Mouse (Mus musculus) hindbrain, embryonic 15.5 days (tissue): ENCODE measurements around the gene Robo1. TPM values are rescaled to one million over a fixed set of nuclear protein-coding genes. Genes with fewer than 3 reads are reported as not detected.

Experiments
- ATAC-seq: fragments of 200-750 bp; cut with Nextera tagmentation; 2 replicates; pipeline ENCODE4 v1.8.0; 2017; ENCODE audit warnings: low read depth, moderate number of reproducible peaks, moderate TSS enrichment; ENCODE audit not compliant: low FRiP score
- H3K27ac ChIP-seq: fragments of 300-500 bp; sonication (generic); replicated peaks from 2 replicates; pipeline ENCODE4 v1.5.1; 2015; ENCODE audit warnings: mild to moderate bottlenecking, inconsistent platforms
- H3K27me3 ChIP-seq: fragments of 300-500 bp; sonication (generic); 2 replicates; pipeline ENCODE4 v1.6.1; 2015; ENCODE audit warnings: control low read depth, inconsistent platforms
- H3K36me3 ChIP-seq: fragments of 300-500 bp; sonication (generic); 2 replicates; pipeline ENCODE4 v1.6.1; 2015; ENCODE audit warnings: control low read depth, inconsistent platforms
- H3K4me1 ChIP-seq: fragments of 300-500 bp; sonication (generic); replicated peaks from 2 replicates; pipeline ENCODE4 v1.6.1; 2015; ENCODE audit warnings: control low read depth, inconsistent platforms
- H3K4me2 ChIP-seq: fragments of 300-500 bp; sonication (generic); 2 replicates; pipeline ENCODE4 v1.6.1; 2015; ENCODE audit warnings: moderate library complexity, mild to moderate bottlenecking, inconsistent platforms
- H3K4me3 ChIP-seq: fragments of 300-500 bp; sonication (generic); 2 replicates; pipeline ENCODE4 v1.5.1; 2015; ENCODE audit warnings: mild to moderate bottlenecking, inconsistent platforms
- H3K9ac ChIP-seq: fragments of 300-500 bp; sonication (generic); 2 replicates; pipeline ENCODE4 v1.6.1; 2015; ENCODE audit warnings: inconsistent platforms
- H3K9me3 ChIP-seq: fragments of 300-500 bp; sonication (generic); 2 replicates; pipeline ENCODE4 v1.6.1; 2016; ENCODE audit warnings: control low read depth, inconsistent platforms
- WGBS: fragments of 180-500 bp; shearing (Covaris S2); methylation state at CpG from one replicate; pipeline ENCODE4 v1.1.7; 2015; 5-methylcytosine and 5-hydroxymethylcytosine counted together
- polyA plus RNA-seq: library from polyadenylated mRNA; unstranded; fragments of >200 nt; fragmentation: Nextera tagmentation; extraction: Ambion mirVana; gene quantifications from 2 replicates; pipeline ENCODE4 v1.2.1, GENCODE M21; 2015

Gene Robo1
- polyA plus RNA-seq, 1 experiment from 2014 or later: 33.1 TPM

DNA sequence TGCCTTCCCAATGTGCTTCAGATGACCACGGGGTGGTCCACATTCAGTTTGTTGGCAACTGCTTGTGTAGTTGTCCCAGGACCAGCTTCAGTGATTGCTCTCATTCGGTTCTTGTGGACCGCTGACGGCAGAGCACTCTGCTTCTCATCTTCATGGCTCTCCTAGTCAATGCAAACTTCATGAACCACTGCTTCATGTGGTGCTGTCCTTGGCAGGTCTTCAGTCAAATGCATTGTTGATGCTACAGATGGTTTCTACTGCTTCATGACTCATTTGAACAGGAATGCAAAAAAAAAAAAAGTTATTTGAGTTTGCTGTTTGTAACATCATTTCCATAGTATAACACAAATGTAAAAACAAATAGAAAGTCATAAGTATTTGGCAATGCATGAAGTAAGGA, 636.3 kb downstream of the Robo1 start:
- no peak for ATAC-seq
- Histone ChIP-seq H3K4me2 (no peak overlapping the region), H3K9me3 (no peaks in the 10 kb centered on the region), H3K27ac (no peak overlapping the region), H3K4me1 (0 out of 2 replicates have a peak, but pooled peaks cover 5% of the 10 kb centered on the region), H3K27me3 (no peaks in the 10 kb centered on the region), H3K9ac (no peak overlapping the region), H3K36me3 (no peaks in the 10 kb centered on the region), H3K4me3 (no peak overlapping the region)
- WGBS: 97% methylated on average over 4 of the region's 4 CpGs

DNA sequence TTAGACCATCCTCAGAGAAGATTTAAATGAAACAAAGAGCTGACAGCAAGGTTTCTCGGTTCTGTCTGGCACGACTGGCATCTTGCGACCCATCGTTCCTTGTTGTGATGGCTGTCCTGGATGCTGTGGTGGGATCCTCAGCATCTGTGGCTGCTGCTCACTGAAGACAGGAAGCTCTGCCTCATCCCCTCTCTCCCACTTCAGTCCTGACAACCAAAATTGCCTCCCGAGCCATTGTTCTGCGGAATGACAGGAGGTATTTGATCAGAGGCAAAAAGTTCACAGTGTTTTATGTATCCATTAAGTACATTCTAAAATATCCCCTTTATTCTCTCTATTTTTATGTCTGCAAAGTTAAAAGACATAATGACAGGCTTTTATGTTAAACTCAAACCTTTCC, 643.9 kb downstream of the Robo1 start:
- no peaks in the 10 kb centered on the region for H3K9me3 ChIP-seq
- no peaks in the 10 kb centered on the region for H3K27me3 ChIP-seq
- WGBS: 53% methylated on average over 6 of the region's 6 CpGs
- H3K36me3 ChIP-seq: no peaks in the 10 kb centered on the region
- no peak overlapping the region for H3K4me2 ChIP-seq
- no peak overlapping the region for H3K27ac ChIP-seq
- H3K4me3 ChIP-seq: no peak overlapping the region
- no peak overlapping the region for H3K9ac ChIP-seq
- no peak for ATAC-seq
- no peaks in the 10 kb centered on the region for H3K4me1 ChIP-seq

DNA sequence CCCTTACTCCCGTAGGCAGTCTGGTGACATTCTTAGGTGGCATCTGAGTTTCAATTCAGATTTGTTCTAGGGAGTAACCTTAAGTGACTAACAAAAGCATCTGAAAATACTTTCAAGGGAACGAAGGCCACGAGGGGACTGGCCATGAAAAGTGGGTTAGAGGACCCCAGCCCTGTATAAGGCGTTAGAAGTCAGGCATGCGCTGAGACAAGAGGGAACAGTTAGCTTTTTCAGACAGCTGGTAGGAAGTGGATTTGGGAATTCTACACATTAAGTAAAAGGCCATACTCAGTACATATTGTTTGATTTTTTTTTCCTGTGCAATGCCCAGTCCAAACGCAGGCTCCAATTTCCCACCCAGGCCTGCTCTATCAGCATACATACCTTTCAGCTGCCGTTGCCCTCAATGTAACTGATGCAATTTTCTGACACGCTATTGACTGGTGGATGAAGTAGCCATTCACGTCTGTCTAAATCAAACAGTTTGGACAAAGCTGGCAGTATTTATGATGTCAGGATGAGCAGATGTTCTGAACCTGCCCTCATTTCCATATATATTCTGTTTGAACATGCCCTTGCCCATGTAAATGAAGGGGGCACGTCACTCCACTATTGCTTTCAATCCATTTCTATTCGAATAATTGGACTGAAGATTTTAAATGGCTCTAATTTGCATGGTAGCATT, 651.1 kb downstream of the Robo1 start:
- H3K4me2 ChIP-seq: no peak overlapping the region
- H3K9me3 ChIP-seq: no peaks in the 10 kb centered on the region
- WGBS: 44% methylated on average over 11 of the region's 11 CpGs
- no peak for ATAC-seq
- H3K36me3 ChIP-seq: peaks cover 5% of the 10 kb centered on the region; the same call in 1 of the 2 replicates
- H3K27me3 ChIP-seq: no peaks in the 10 kb centered on the region
- no peak overlapping the region for H3K4me3 ChIP-seq
- no peak overlapping the region for H3K27ac ChIP-seq
- no peak overlapping the region for H3K9ac ChIP-seq
- H3K4me1 ChIP-seq: 0 out of 2 replicates have a peak, but pooled peaks cover 5% of the 10 kb centered on the region

DNA sequence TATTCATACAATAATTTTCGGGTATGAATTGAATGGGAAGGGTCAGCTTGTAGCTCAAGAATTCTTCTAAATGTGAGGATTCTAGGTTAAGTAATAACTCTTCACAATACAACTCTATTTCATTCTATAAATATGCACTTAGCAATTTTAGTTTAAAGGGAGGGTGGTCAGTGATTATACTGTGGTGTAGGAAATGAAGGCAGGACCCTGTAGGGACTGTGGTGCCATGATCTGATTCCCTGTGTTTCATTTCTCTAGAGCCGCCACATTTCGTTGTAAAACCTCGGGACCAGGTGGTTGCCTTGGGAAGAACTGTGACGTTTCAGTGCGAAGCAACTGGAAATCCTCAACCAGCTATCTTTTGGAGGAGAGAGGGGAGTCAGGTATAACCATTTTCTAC, 651.7 kb downstream of the Robo1 start:
- WGBS: 69% methylated on average over 6 of the region's 6 CpGs
- H3K27ac ChIP-seq: no peak overlapping the region

GRCm38 (mm10) chr16:72963782-72964181, 655.7 kb downstream of the Robo1 start:
- no peak for ATAC-seq
- 98% methylated on average over 3 of the region's 3 CpGs for WGBS
- H3K4me3 ChIP-seq: no peak overlapping the region

More for the DNA sequence above, 651.7 kb downstream of the Robo1 start:
- H3K9me3 ChIP-seq: no peaks in the 10 kb centered on the region
- no peak overlapping the region for H3K4me3 ChIP-seq
- no peak overlapping the region for H3K9ac ChIP-seq
- H3K36me3 ChIP-seq: peaks cover 5% of the 10 kb centered on the region; the same call in 1 of the 2 replicates
- 0 out of 2 replicates have a peak, but pooled peaks cover 5% of the 10 kb centered on the region for H3K4me1 ChIP-seq
- no peak overlapping the region for H3K4me2 ChIP-seq
- ATAC-seq: no peak
- no peaks in the 10 kb centered on the region for H3K27me3 ChIP-seq

GRCm38 (mm10) chr16:72967509-72967908, 659.4 kb downstream of the Robo1 start:
- 65% methylated on average over 7 of the region's 7 CpGs for WGBS

More at GRCm38 (mm10) chr16:72963782-72964181, 655.7 kb downstream of the Robo1 start:
- H3K36me3 ChIP-seq: peaks cover 5% of the 10 kb centered on the region; the same call in 1 of the 2 replicates
- H3K27ac ChIP-seq: no peak overlapping the region
- no peak overlapping the region for H3K9ac ChIP-seq
- H3K4me1 ChIP-seq: 0 out of 2 replicates have a peak, but pooled peaks cover 5% of the 10 kb centered on the region
- no peaks in the 10 kb centered on the region for H3K9me3 ChIP-seq
- H3K27me3 ChIP-seq: no peaks in the 10 kb centered on the region
- H3K4me2 ChIP-seq: no peak overlapping the region

DNA sequence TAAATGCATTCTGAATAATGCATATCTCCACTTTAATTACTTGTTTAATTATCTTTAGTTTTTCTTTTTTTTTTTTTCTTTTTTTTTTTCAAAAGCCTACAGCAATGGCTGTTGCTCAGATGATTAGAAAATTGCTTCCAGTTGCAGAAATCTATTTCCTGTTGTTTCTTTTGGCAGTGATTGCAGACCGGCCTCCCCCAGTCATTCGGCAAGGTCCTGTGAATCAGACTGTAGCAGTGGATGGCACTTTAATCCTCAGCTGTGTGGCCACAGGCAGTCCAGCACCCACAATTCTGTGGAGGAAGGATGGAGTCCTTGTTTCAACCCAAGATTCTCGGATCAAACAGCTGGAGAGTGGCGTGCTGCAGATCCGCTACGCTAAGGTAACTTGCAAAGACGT, 661.9 kb downstream of the Robo1 start:
- H3K9ac ChIP-seq: no peak overlapping the region
- H3K9me3 ChIP-seq: no peaks in the 10 kb centered on the region
- no peaks in the 10 kb centered on the region for H3K27me3 ChIP-seq
- H3K27ac ChIP-seq: no peak overlapping the region
- H3K4me2 ChIP-seq: no peak overlapping the region
- peaks cover 5% of the 10 kb centered on the region; the same call in 1 of the 2 replicates for H3K36me3 ChIP-seq
- WGBS: 74% methylated on average over 7 of the region's 7 CpGs
- no peak for ATAC-seq
- no peak overlapping the region for H3K4me3 ChIP-seq
- no peaks in the 10 kb centered on the region for H3K4me1 ChIP-seq

More at GRCm38 (mm10) chr16:72967509-72967908, 659.4 kb downstream of the Robo1 start:
- H3K27me3 ChIP-seq: no peaks in the 10 kb centered on the region
- H3K4me2 ChIP-seq: no peak overlapping the region
- no peak overlapping the region for H3K27ac ChIP-seq
- no peak for ATAC-seq
- H3K9me3 ChIP-seq: no peaks in the 10 kb centered on the region
- no peak overlapping the region for H3K4me3 ChIP-seq
- H3K36me3 ChIP-seq: peaks cover 5% of the 10 kb centered on the region; the same call in 1 of the 2 replicates
- no peaks in the 10 kb centered on the region for H3K4me1 ChIP-seq
- no peak overlapping the region for H3K9ac ChIP-seq

DNA sequence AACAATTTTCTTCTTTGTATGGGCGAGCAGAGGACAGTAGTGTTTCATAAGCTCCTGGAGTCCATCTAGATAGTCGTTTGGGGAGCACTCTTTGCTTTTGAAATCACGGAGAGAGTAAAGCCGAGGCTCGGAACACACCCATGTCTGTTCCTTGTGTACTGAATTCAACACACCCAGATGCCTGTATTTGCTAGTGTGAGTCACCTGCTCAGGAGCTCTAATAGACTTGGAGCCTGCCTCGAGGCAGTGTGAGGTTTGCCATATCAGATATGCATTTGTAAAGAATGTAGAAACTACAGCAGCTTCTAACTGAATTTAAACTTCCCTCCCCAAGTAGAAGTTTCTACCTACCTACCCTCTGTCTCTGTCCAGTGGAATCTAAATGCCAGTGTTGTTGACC, 665.6 kb downstream of the Robo1 start:
- no peak overlapping the region for H3K4me2 ChIP-seq
- no peak overlapping the region for H3K9ac ChIP-seq
- H3K27me3 ChIP-seq: no peaks in the 10 kb centered on the region
- no peak overlapping the region for H3K4me3 ChIP-seq
- no peaks in the 10 kb centered on the region for H3K9me3 ChIP-seq
- H3K36me3 ChIP-seq: peaks cover 5% of the 10 kb centered on the region; the same call in 1 of the 2 replicates
- WGBS: 87% methylated on average over 6 of the region's 6 CpGs
- H3K27ac ChIP-seq: no peak overlapping the region
- ATAC-seq: no peak
- H3K4me1 ChIP-seq: peaks cover 5% of the 10 kb centered on the region; the same call in 1 of the 2 replicates

GRCm38 (mm10) chr16:72974681-72975080, 666.6 kb downstream of the Robo1 start:
- H3K4me3 ChIP-seq: no peak overlapping the region
- H3K9ac ChIP-seq: no peak overlapping the region
- H3K9me3 ChIP-seq: no peaks in the 10 kb centered on the region
- H3K4me1 ChIP-seq: peaks cover 8% of the 10 kb centered on the region; the same call in 1 of the 2 replicates
- 91% methylated on average over 4 of the region's 4 CpGs for WGBS
- no peaks in the 10 kb centered on the region for H3K27me3 ChIP-seq
- H3K36me3 ChIP-seq: peaks cover 5% of the 10 kb centered on the region; the same call in 1 of the 2 replicates
- ATAC-seq: no peak
- H3K4me2 ChIP-seq: no peak overlapping the region
- no peak overlapping the region for H3K27ac ChIP-seq

DNA sequence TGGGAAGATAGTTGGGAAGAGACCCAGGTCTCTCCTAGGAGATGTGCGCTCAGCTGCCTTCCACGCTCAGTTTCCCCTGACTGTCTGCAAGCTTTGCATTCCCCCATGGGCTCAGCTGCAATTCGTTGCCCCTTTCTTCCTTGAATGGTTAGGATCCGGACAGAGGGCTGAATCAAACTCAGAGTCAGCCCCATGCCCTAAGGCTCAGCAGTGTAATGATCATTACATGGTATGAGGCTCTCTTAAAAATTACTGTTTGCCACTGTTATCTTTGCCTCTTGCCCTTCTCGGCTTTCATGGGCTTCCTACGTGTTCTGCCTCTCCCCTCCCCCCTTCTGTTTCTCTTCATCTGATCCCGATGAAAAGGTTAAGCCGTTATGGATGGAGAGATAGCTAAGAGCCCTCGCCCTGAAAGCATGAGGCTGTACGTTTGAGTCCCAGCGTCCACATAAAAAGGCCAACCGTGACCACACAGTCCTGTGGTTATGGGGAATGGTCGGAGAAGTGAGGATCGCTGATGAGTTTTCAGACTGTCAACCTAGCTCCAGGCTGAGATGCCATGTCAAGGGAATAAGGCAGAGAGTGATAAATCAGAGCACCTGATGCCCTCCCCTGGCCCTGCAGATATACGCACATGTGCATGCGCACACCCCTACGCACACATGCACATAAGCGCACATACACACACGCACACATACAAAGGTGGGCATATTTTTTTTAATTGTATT, 668.9 kb downstream of the Robo1 start:
- H3K4me3 ChIP-seq: no peak overlapping the region
- H3K36me3 ChIP-seq: peaks cover 5% of the 10 kb centered on the region; the same call in 1 of the 2 replicates
- peak overlapping the region; percentile 39 for H3K4me2 ChIP-seq
- no peak overlapping the region for H3K27ac ChIP-seq
- H3K9me3 ChIP-seq: no peaks in the 10 kb centered on the region
- no peaks in the 10 kb centered on the region for H3K27me3 ChIP-seq
- peaks cover 9% of the 10 kb centered on the region; the same call in 1 of the 2 replicates for H3K4me1 ChIP-seq
- ATAC-seq: no peak; the same call in 1 of the 2 replicates
- 41% methylated on average over 19 of the region's 19 CpGs for WGBS
- no peak overlapping the region for H3K9ac ChIP-seq

DNA sequence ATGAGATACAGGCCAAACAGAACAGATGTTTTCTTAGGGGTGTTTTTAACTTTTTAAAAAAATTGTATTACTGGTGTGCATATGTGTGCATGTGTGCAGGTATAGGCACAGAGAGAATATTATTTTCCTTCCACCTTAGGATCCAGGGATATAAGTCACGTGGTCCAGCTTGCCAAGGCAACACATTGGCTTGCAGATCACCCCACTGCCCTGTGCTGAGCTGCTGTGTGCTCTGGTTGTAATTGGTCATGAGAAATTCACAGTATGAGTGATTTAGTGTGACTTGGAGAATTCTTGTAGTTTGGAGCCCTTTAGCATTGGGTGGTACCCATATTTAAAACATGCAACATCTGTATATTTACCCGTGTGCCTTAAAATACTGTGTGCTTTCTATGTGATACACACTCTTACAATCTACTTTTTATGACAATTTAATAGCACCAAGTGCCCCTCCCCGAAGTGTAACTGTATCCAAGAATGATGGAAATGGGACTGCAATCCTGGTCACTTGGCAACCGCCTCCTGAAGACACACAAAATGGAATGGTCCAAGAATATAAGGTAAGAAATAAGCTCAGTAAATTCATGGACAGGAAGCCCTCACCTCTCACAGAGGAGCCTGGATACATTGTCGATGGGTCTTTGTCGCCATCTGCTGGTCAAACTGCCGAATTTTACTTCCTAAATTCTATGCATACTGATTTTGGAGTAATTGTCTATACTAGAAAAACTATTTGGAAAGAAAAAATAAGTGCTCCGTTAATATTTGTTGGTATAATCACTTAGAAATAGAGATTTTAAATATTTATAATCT, 671.5 kb downstream of the Robo1 start:
- no peak overlapping the region for H3K4me3 ChIP-seq
- peak; percentile 73 for ATAC-seq
- H3K9ac ChIP-seq: no peak overlapping the region
- WGBS: 27% methylated on average over 8 of the region's 8 CpGs
- no peak overlapping the region for H3K4me2 ChIP-seq
- H3K9me3 ChIP-seq: no peaks in the 10 kb centered on the region
- peaks cover 9% of the 10 kb centered on the region; the same call in 1 of the 2 replicates for H3K4me1 ChIP-seq
- H3K27ac ChIP-seq: no peak overlapping the region
- no peaks in the 10 kb centered on the region for H3K36me3 ChIP-seq
- no peaks in the 10 kb centered on the region for H3K27me3 ChIP-seq
